Mouse (Mus musculus): ENCODE results near the gene Tbcel.

GRCm38 (mm10) chr9:42465661-42466091, 41.9 kb downstream of the Tbcel start:
- no peak for TF ChIP-seq CTCF (conservative IDR thresholded peaks at IDR 0.05; ENCODE audit: low read length)
- no peak for TF ChIP-seq NANOG (IDR thresholded peaks at IDR 0.05; ENCODE audit: borderline replicate concordance, low read length)
